Mouse (Mus musculus) lung, postnatal 10 days (tissue): ENCODE measurements around the gene 2300003K06Rik.
A peak's percentile ranks its signal among the peaks of the same experiment; 100 is the strongest.
"Not testable (repeated sequence)": the region's sequence is repeated elsewhere in the genome, so short reads cannot be mapped to it uniquely, and the experiment has no call there.

Source experiments
- DNase-seq: peaks from one replicate; pipeline ENCODE4 v3.0.0; 2021

Gene 2300003K06Rik

DNA sequence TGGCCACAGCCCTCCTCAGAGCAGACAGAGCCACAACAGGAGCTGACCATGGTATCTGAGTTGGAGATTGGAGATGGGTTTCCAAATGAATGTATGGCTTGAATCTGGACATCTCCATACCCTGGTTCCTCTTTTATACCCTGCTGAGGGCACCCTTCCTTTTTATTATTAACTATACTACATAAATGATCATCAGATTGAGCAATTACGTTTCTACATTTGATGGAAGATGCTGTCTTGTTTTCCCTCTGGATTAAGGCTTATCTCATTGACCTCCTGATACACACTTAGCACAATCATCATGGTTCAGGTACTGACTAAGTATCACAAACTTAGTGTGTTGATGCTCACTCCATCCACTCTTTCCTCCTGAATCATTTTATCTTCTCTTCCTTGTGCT lies at the start of gene 2300003K06Rik:
Gene 2300003K06Rik (minus strand): TSS at position 101 of the 400 bp plus-strand sequence.
- DNase-seq: no peak

GRCm38 (mm10) chr11:99878887-99879286 lies 41.0 kb upstream of the 2300003K06Rik start, which contains the start of gene Gm11567:
Gm11567 (plus strand) TSS chr11:99879187.
- not testable (repeated sequence) for DNase-seq

DNA sequence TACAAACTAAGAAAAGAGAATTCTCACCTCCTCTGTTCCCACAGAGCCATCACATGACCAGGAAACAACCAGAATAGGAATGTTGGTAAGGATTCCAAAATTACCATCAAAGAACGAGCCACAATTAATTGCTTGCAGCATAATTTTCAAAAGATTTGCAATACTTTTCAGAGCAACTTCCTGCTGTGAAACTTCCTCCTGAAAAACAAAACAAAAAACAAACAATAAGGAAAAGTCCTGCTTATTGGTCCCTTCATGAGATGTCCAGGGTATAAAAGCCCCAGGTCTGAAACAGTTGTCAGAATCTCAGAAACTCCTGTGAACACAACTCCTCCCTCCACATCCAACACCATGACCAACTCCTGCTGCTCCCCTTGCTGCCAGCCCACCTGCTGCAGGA lies 35.2 kb upstream of the 2300003K06Rik start, which contains the start of gene Krtap9-1:
Gene Krtap9-1 (plus strand): TSS at position 301 of the 400 bp plus-strand sequence.
- not testable (repeated sequence) for DNase-seq

GRCm38 (mm10) chr11:99864176-99864575 lies 26.3 kb upstream of the 2300003K06Rik start, which contains the start of gene Gm11559:
Gm11559 (plus strand) TSS chr11:99864476.
- not testable (repeated sequence) for DNase-seq

DNA sequence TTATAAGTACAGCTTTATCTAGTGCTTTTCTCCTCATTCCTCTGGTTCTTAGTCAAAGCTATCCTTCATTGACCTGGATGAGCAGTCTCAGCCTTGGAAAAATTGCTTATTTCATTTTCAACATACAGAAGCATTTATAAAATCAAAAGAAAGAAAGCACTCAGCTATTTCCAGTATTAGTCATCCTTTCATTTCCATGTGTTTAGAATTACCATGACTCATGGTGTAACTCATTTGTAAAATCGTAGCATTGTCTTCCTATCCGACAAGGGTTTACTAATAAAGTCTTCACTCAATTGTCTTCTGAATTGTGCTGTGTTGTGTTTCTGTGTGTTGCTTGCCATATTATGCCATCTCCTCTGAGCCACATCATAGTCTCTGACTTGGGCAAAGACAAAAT lies 20.9 kb upstream of the 2300003K06Rik start:
- no peak for DNase-seq

GRCm38 (mm10) chr11:99857617-99858016 lies 19.8 kb upstream of the 2300003K06Rik start, which contains the start of gene Gm11568:
Gm11568 (plus strand) TSS chr11:99857917.
- DNase-seq: no peak

- DNase-seq: peak; percentile 6
These were observed 16.3 kb upstream of the 2300003K06Rik start for GRCm38 (mm10) chr11:99854121-99854520.

DNA sequence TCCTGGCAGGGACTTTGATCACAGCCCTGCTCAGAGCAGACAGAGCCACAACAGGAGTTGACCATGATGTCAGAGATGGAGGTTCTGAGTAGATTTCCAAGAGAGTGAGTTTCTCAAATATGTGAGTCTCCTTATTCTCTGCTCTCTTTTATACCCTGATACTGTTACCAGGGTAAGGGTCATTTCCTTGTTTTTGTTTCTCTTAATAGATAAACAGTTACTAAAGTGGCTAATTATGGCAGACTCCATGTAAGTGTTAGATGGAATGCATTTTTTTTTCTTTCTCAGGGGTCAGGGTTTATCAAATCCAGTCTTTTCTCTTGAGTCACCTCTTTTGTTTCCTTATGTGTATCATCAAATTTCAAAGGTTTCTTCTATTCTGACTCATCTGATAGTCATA lies 13.6 kb upstream of the 2300003K06Rik start, which contains the start of gene Krtap4-16:
Gene Krtap4-16 (minus strand): TSS at position 101 of the 400 bp plus-strand sequence.
- DNase-seq: no peak

- DNase-seq: no peak
These were observed 8.9 kb upstream of the 2300003K06Rik start for GRCm38 (mm10) chr11:99846746-99847145.

GRCm38 (mm10) chr11:99842185-99842584 lies 4.3 kb upstream of the 2300003K06Rik start:
- no peak for DNase-seq

- DNase-seq: not testable (repeated sequence)
These were observed 22.3 kb downstream of the 2300003K06Rik start, which contains the start of gene Gm11564 for GRCm38 (mm10) chr11:99815566-99815965. Gm11564 (minus strand) TSS chr11:99815666.

DNA sequence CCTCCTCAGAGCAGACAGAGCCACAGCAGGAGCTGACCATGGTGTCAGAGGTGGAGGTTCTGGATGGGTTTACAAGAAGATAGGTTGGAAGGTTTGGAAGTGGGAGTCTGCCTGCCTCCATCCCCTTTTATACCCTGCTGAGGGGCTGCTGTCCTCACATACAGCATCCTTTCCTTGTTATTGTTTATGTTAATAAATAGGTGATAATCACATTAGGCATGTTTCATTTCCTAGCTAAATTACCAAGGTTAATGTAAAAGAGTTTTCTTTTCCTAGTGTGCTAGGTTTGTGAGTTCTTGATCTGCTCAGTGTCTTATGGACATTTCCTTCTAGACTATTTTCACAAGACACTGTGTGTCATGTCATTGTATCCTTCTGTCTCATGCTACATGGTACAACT lies 28.1 kb downstream of the 2300003K06Rik start, which contains the start of gene Krtap4-13:
Gene Krtap4-13 (minus strand): TSS at position 101 of the 400 bp plus-strand sequence.
- not testable (repeated sequence) for DNase-seq

- not testable (repeated sequence) for DNase-seq
These were observed 33.5 kb downstream of the 2300003K06Rik start, which contains the start of gene Gm11554 for GRCm38 (mm10) chr11:99804346-99804745. Gm11554 (minus strand) TSS chr11:99804446.

- DNase-seq: not testable (repeated sequence)
These were observed 39.0 kb downstream of the 2300003K06Rik start, which contains the start of gene Gm11569 for GRCm38 (mm10) chr11:99798832-99799231. Gm11569 (minus strand) TSS chr11:99798932.

DNA sequence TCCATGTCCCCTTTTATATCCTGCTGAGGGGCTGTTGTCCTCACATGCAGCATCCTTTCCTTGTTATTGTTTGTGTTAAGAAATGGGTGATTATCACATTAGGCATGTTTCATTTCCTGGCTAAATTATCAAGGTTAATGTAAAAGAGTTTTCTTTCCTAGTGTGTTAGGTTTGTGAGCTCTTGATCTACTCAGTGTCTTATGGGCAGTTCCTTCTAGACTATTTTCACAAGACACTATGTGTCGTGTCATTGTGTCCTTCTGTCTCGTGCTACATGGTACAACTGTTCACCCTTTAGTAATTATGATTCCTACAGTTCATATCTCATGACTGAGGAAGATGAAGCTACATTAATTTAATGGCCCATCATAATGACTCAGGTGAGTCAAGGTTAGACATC lies 44.5 kb downstream of the 2300003K06Rik start, which contains the start of gene Gm11596:
Gene Gm11596 (minus strand): TSS at position 101 of the 400 bp plus-strand sequence.
- no peak for DNase-seq
